Mouse (Mus musculus) bone marrow macrophage, adult 2 months (primary cell): ENCODE results near the gene Klf6. TPM values are rescaled to one million over a fixed set of nuclear protein-coding genes. Genes with fewer than 3 reads are reported as not detected.

Experiments used
- H3K27ac ChIP-seq: 2 replicates; pipeline ENCODE4 v1.5.1; 2012; ENCODE audit warnings: low read depth, low read length; ENCODE audit not compliant: insufficient read depth
- H3K4me1 ChIP-seq: 2 replicates; pipeline ENCODE4 v1.6.1; 2012; ENCODE audit warnings: low read length; ENCODE audit not compliant: control insufficient read depth, insufficient read depth
- H3K4me3 ChIP-seq: 2 replicates; pipeline ENCODE4 v1.5.1; 2012; ENCODE audit warnings: mild to moderate bottlenecking, low read length, moderate library complexity; ENCODE audit not compliant: insufficient read depth
- CTCF ChIP-seq: IDR thresholded peaks from 2 replicates; pipeline ENCODE4 v1.5.1; 2012; ENCODE audit warnings: low read depth, mild to moderate bottlenecking, low read length, moderate library complexity
- POLR2A ChIP-seq: IDR thresholded peaks from 2 replicates; pipeline ENCODE4 v1.6.1; 2012; ENCODE audit warnings: mild to moderate bottlenecking, low read depth, low read length, borderline replicate concordance
- polyA plus RNA-seq: library from polyadenylated mRNA; stranded (reverse); fragments of >200 nt; gene quantifications from 2 replicates; pipeline ENCODE4 v1.2.4, GENCODE M21; 2012; ENCODE audit not compliant: missing spikeins, insufficient read depth, insufficient read length

Gene Klf6
- polyA plus RNA-seq, 1 experiment = 174 TPM

DNA sequence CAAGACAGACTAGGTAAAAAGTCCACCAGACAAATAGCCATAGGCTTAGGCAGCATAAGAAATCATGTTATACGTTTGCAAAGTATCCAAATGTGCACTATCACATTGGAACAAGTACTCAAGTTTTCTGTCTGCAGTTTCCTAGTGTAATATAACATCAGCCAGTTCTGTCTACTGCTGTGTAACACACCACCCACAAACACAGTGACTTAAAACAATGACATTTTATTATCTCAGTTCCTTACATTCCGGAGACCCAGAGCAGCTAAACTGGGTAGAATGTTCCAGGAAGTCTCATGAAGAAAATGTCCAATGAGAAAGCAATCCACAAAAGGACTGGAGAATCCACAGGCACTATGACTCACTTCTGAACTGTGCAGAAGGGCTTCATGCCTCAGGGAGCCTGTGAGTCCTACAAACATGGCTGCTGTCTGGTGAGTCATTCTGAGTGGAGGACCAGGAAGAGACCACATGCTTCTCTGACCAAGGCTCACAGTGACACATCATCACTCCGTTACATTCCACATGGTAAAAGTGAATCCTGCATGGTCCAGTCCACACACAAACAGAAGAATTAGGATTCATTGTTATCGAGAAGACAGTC, 24.0 kb upstream of the Klf6 start:
- no peak for TF ChIP-seq POLR2A
- no peak for TF ChIP-seq CTCF
- peak overlapping the region; percentile 56 for H3K27ac ChIP-seq
- H3K4me3 ChIP-seq = no peak overlapping the region
- H3K4me1 ChIP-seq = peaks cover 24% of the 10 kb centered on the region

DNA sequence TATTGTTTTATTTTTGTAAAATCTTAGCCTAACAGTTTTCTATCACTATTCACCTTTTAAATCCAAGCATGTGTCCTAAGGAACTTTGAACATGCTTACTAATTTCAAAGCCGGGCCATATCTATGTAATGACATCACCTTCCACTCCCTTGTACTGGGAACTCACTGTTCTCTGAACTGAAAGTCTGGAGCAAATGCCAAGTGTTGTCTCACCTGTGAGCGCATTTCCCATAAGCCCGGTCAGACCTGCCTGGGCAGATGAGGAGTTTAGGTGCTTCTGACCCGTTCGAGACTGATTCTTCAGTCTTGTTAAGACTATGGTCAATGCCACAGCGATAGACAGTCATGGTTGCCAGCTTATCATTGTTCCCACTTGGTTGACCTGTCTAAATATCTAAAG, 19.9 kb upstream of the Klf6 start:
- Histone ChIP-seq H3K4me1 (peaks cover 45% of the 10 kb centered on the region), H3K4me3 (no peak overlapping the region), H3K27ac (no peak overlapping the region)
- TF ChIP-seq CTCF (no peak), POLR2A (no peak)

DNA sequence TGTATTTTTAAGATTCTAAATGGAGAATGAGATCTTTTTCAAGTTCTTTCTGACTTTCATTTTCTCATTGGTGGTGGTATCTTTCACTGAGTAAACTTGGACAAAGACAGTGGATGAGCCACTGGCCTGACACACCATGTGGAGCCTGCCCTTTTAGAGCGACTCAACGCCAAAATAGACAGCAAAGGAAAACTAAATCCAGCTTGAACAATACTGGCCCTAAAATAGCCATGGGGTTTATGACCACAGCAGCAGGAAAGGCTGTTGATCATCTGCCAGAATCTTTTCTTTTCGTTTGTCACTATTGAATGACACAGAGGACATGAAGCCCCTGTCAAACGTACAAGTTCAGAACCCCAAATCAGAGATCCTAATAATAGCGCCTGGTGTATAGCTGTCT, 18.4 kb upstream of the Klf6 start:
- Histone ChIP-seq H3K27ac (peak overlapping the region; percentile 12; the same call in 1 of the 2 replicates), H3K4me1 (peaks cover 39% of the 10 kb centered on the region), H3K4me3 (no peak overlapping the region)
- no peak for TF ChIP-seq CTCF
- no peak for TF ChIP-seq POLR2A

DNA sequence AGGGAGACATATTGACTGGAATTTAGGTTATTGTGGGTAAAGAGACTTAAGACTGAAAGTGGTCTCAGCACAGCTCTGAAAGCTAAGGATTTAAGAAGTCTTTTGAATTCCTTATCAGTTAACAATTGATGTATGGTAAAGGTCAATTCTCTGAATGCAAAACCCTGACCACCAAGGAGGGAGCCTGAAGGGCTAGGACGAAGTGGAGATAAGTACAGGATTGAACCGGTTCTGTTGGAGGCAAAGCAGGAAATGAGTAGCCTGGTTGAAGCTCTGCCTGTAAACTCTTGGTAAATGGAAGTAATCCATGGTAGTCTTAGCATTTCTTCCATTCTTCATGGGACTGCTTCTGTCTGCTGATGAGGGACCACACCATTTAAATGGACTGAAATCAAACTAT, 17.5 kb upstream of the Klf6 start:
- H3K27ac ChIP-seq = no peak overlapping the region
- H3K4me3 ChIP-seq = no peak overlapping the region
- TF ChIP-seq CTCF (no peak), POLR2A (no peak)
- peaks cover 39% of the 10 kb centered on the region for H3K4me1 ChIP-seq

DNA sequence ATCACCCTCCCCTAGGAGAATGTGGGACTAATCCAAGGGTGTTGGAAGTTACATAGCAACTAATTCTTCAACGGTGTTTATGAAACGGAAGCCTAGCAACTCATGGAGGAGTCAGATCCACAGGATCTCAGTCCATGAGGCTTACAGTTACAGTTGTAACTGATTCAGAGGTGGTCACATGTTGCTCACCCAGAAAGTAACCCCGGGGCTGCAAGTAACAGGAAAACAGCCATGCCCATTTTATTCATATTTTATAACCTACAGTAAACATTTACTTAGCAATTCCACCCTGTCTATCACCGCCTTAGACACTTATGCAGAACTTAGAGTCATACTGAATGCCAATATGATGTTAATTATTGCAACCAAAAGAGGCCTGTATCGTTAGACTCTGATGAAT, 16.9 kb upstream of the Klf6 start:
- no peak for TF ChIP-seq CTCF
- TF ChIP-seq POLR2A = no peak
- peaks cover 39% of the 10 kb centered on the region for H3K4me1 ChIP-seq
- H3K27ac ChIP-seq = 0 out of 2 replicates have a peak overlapping the region, but pooled peaks have one; percentile 94
- H3K4me3 ChIP-seq = no peak overlapping the region

DNA sequence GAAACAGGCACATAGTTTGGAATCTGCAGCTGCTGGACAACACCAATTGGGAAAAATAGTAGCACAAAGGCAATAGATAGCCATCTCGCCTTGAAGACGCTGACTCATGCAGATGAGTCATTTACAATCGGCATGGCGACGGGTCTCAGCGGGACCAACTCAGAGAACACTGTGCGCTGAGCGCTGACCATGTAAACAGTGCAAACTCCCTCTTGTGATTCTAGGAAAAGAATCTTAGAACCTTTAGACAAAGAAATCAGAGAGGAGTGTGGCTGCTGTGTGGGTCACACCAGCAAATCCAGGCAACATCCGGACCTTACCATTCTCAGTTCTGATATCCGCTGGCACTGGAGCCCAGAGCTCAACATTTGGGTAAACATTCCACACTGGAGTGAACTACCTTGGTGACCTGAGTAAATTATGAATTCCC, 16.1 kb upstream of the Klf6 start:
- Histone ChIP-seq H3K4me1 (peaks cover 39% of the 10 kb centered on the region), H3K27ac (peak overlapping the region; percentile 94), H3K4me3 (peak overlapping the region; percentile 60)
- no peak for TF ChIP-seq CTCF
- no peak for TF ChIP-seq POLR2A

DNA sequence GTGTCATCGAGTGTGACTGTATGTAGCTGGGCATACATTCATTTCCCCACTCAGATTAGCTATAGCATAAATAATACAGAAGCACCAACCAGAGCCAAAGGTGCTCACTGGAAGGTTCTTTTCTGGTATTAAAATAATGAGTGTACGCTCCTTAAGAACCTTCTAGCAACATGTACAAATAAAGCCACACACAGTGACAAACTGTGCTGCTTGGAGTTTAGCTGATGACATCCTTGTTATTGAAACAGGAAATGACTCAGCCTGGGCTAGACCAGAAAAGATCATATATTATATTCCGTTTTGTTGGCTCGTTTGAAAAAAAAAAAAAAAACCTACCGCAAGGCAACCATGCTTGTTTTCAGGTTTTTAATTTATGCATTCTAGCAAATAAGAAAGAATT, 15.7 kb upstream of the Klf6 start:
- Histone ChIP-seq H3K4me1 (peaks cover 36% of the 10 kb centered on the region), H3K27ac (peak overlapping the region; percentile 94), H3K4me3 (peak overlapping the region; percentile 60)
- TF ChIP-seq CTCF (no peak), POLR2A (no peak)

DNA sequence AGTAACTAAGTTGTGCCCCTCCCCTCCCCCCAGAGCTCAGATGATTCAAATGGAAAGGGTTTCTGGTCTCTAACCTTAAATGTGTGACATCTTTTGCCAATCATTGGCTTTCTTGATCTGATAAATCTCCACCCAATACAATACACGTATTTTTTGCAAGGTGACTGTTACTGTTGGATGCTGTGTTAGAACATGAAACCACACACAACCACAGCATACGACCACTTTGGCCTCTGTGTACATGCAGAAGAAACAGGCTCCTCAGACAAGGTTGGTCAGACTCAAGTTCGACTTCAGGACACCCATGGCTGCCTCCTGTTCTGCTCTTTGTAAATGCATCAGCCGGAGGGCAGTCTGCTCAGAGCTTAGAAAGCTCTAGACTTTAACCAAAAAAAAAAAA, 14.4 kb upstream of the Klf6 start:
- Histone ChIP-seq H3K4me1 (peaks cover 33% of the 10 kb centered on the region), H3K27ac (no peak overlapping the region), H3K4me3 (no peak overlapping the region)
- TF ChIP-seq CTCF (no peak), POLR2A (no peak)

DNA sequence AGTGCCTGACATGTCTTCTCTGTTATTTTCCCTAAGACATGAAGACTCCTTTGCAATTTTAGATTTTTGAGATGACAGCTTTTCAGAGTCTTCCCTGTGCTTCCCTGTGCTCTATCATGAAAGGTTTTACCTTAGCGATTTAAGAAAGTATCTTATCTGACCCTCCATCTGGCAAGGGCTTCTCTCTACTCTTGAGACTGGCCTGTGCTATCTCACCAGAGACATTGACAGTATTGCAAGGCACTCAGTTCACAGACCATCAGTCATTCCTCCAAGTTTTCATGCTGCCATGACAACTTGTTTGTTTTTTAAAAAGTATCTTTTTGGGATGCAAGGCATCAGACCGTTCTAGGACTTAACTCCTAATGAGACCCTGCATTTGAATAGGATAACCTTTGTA, 13.5 kb upstream of the Klf6 start:
- TF ChIP-seq POLR2A = no peak
- TF ChIP-seq CTCF = no peak
- no peak overlapping the region for H3K27ac ChIP-seq
- peaks cover 30% of the 10 kb centered on the region for H3K4me1 ChIP-seq
- H3K4me3 ChIP-seq = no peak overlapping the region

DNA sequence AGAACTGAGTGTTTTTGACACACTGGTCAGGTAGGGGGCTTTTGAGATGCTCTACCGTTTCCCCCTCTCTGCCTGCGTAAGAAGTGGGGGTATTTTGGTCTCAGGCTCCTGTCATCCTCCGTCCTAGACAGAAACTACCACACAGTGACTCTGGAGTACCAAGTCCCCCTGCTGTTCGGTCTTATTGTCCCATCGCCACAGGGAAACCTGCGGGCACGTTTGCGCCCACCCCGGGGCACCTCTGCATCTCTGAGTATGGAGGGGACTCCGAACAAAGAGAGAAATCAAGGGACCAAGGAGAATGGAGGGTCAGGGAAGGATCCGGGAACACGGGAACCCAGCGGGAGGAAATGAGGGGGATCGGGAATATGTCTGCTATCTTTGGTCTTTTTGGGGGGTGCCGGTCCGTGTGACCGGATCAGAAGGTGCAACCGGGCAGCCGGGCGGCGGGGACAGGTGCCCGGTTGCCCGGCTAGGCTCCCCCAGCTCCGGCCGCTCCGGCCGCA, 578 bp upstream of the Klf6 start:
- Histone ChIP-seq H3K27ac (peak overlapping the region; percentile 90), H3K4me3 (peak overlapping the region; percentile 63), H3K4me1 (peaks cover 18% of the 10 kb centered on the region)
- TF ChIP-seq CTCF (peak; percentile 22; the same call in 1 of the 2 replicates), POLR2A (no peak; the same call in 1 of the 2 replicates)

DNA sequence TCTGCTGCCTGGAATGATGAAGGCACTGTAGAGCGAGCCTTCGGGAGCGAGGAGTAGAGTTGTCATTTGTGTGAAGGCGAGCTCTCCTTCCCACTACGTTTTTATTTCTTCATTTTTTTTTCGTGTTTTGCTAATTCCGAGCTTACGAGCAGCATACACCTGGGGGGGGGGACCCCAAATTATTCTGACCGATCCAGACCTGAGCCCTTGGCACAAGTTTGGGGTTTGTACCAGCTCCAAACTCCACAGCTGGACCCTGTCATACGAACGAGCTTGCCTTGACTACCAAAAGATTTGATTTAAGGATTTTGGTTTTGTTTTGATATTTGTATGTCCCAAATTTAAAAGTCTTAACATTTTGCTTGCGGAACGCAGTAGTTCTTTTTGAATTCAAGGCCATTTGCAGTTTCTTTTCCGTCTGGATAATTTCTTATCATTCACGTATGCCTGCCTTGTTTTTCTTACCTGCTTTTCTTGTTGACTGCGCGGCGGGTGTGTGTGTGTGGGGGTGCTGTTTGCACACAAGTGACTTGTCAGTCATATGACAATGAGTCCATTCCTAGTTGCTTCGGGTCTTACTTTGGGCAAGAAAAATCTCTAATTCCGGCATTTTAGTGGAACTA, 832 bp downstream of the Klf6 start:
- Histone ChIP-seq H3K4me3 (peak overlapping the region; percentile 91), H3K4me1 (peaks cover 30% of the 10 kb centered on the region), H3K27ac (peak overlapping the region; percentile 99)
- no peak for TF ChIP-seq POLR2A
